Mouse (Mus musculus) E14TG2a.4 (cell line): ENCODE data around the gene Prom1.

ENCODE experiments used
- CTCF ChIP-seq: conservative IDR thresholded peaks from 2 replicates; pipeline ENCODE4 v1.5.1; 2014; ENCODE audit warnings: low read length
- NANOG ChIP-seq: IDR thresholded peaks from 2 replicates; pipeline ENCODE4 v1.6.1; 2014; ENCODE audit warnings: borderline replicate concordance, low read length, mixed read lengths

GRCm38 (mm10) chr5:44100187-44100543, 1.7 kb downstream of the Prom1 start:
- TF ChIP-seq CTCF, result no peak
- TF ChIP-seq NANOG, result no peak
